Mouse (Mus musculus): Measurements from ENCODE around the gene Chl1. TPM values are rescaled to one million over a fixed set of nuclear protein-coding genes. Genes with fewer than 3 reads are reported as not detected.

The Chl1 gene
- polyA plus RNA-seq, 1 experiment, result 51.9 TPM

DNA sequence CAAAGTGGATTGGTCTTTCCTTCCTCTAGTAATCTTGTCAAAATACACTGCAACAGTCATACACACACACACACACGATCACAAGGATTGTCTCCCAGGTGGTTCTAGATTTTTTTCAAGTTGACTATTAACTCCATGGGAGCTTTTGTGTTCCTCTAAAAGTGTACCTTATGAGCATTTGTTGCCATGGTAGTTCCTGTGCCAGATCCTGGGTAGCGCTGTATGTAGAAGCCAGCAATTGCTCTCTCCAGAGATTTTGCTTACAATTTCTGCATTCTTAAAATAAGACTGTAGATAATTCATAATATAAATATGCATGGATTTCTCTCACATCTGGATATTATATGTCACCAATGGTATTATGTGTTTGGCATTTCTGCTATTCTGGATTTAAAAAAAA lies 9.2 kb downstream of the Chl1 start:
- peak in 1 of 2 experiments; percentile 64 for DNase-seq
- no peak overlapping the region for H3K27ac ChIP-seq (ENCODE audit: insufficient read depth, low read length)
- peaks cover 2% of the 10 kb centered on the region; the same call in 1 of the 2 replicates for H3K4me1 ChIP-seq (ENCODE audit: control insufficient read depth, insufficient read depth, low read length)
- no peak for TF ChIP-seq CTCF (IDR thresholded peaks at IDR 0.05; ENCODE audit: borderline replicate concordance, insufficient read depth, low read depth, low read length)
- no peak for TF ChIP-seq POLR2A (IDR thresholded peaks at IDR 0.05; ENCODE audit: borderline replicate concordance, insufficient read depth, low read length)
- 19% methylated on average over 2 of the region's 2 CpGs for WGBS
- H3K4me3 ChIP-seq (replicated peaks; ENCODE audit: insufficient read depth, low read depth, low read length), result no peak overlapping the region
- no peaks in the 10 kb centered on the region for H3K27me3 ChIP-seq (ENCODE audit: control insufficient read depth, insufficient read depth, low read length)

DNA sequence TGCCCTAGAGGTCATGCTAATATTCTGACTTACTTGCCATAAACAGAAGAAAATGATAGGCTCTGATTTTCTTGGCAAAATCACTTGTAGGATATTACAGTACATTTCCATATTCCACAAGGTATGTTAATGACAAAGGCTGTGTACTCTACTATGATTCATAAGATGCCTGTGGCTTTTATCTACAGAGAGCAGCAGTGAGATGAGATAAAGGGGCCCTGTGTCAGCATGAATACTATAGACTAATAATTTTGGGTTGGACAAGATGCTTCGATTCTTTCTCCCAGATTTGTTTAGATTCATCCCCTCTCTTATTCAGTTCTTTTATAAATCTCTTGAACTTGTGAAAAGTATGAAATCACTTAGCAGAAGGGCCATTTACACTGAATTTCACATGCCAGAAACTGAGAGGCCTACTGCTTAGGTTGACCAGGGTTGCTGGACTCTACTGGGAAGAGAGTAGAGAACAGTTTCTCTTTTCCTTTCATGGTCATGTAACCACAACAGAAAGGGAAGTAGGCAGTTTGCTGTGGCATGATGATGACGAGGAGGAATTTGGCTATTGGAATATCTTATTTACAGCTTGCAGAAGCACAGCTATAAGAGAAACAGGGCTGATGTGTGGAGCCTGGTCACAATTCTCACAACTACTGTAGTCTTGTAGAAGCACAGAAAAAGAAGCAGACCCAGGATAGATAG lies 15.1 kb downstream of the Chl1 start:
- Histone ChIP-seq H3K4me1 (ENCODE audit: control insufficient read depth, insufficient read depth, low read length) (peaks cover 2% of the 10 kb centered on the region; the same call in 1 of the 2 replicates), H3K27me3 (ENCODE audit: control insufficient read depth, insufficient read depth, low read length) (no peaks in the 10 kb centered on the region), H3K27ac (ENCODE audit: insufficient read depth, low read length) (no peak overlapping the region), H3K4me3 (replicated peaks; ENCODE audit: insufficient read depth, low read depth, low read length) (no peak overlapping the region)
- no peak for DNase-seq
- WGBS, result 68% methylated on average over 2 of the region's 2 CpGs
- TF ChIP-seq POLR2A (IDR thresholded peaks at IDR 0.05; ENCODE audit: borderline replicate concordance, insufficient read depth, low read length) (no peak), CTCF (IDR thresholded peaks at IDR 0.05; ENCODE audit: borderline replicate concordance, insufficient read depth, low read depth, low read length) (no peak)

DNA sequence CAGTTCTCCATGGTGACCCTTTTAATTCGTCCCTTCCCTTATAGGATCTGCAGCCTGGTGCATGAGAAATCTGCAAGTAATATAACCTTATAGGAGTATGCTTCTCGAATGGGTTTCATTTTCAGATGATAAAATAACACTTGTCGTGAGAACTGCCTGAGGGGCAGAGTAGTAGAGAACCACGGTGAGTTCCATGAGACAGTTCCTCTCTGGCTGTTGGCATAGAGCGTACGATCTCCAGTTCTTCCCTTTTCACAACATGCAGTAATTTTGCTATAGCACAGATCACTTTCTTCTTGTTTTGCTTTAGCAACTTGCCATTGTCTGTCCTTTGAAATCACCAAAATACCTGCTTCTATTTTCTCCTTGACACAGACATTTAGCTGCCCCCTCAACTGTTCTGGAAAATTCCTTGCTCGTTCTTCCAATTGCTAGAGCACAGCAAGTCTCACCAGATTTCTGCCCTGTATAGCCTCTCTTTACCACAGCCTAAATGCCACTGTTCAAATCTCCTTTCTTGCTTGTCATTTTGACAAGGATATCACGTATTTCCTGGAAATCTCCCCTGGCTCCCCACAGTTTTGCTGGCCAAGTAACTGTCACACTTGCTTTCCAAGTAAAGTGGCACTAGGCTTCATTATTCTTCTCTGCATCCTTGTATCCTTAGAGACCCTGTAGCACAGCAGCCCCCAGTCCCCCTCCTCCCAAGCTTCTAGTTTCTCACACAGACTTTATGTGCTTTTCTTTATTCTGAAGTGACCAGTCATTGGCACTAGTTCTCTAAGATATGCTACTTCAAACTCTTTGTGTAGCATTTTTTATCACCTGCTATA lies 16.8 kb downstream of the Chl1 start:
- H3K4me1 ChIP-seq (ENCODE audit: control insufficient read depth, insufficient read depth, low read length), result peaks cover 2% of the 10 kb centered on the region; the same call in 1 of the 2 replicates
- no peak for DNase-seq
- no peaks in the 10 kb centered on the region for H3K27me3 ChIP-seq (ENCODE audit: control insufficient read depth, insufficient read depth, low read length)
- H3K27ac ChIP-seq (ENCODE audit: insufficient read depth, low read length), result no peak overlapping the region
- TF ChIP-seq POLR2A (IDR thresholded peaks at IDR 0.05; ENCODE audit: borderline replicate concordance, insufficient read depth, low read length) (no peak), CTCF (IDR thresholded peaks at IDR 0.05; ENCODE audit: borderline replicate concordance, insufficient read depth, low read depth, low read length) (no peak)
- H3K4me3 ChIP-seq (replicated peaks; ENCODE audit: insufficient read depth, low read depth, low read length), result no peak overlapping the region
- 57% methylated on average over 8 of the region's 8 CpGs for WGBS

DNA sequence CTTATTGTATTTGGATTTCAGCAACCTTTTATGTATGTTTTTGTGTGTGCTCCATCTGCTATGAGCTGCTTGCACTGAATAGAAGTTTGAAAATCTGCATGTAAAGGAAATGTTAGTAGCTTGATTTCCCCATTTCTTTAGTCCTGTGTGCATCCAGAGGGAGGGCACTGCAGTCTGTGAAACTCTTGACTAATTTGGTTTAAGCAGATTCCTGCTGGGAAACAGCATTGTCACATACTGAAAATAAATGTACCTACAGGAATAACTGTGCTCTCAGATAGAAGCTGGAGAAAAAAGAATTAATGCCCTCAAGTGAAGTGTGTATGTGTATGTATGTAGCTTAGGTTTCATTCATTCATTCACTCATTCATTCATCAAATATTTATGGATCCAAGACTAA lies 22.7 kb downstream of the Chl1 start:
- no peak overlapping the region for H3K4me3 ChIP-seq (replicated peaks; ENCODE audit: insufficient read depth, low read depth, low read length)
- peaks cover 5% of the 10 kb centered on the region; the same call in 1 of the 2 replicates for H3K4me1 ChIP-seq (ENCODE audit: control insufficient read depth, insufficient read depth, low read length)
- H3K27me3 ChIP-seq (ENCODE audit: control insufficient read depth, insufficient read depth, low read length), result no peaks in the 10 kb centered on the region
- TF ChIP-seq POLR2A (IDR thresholded peaks at IDR 0.05; ENCODE audit: borderline replicate concordance, insufficient read depth, low read length), result no peak
- TF ChIP-seq CTCF (IDR thresholded peaks at IDR 0.05; ENCODE audit: borderline replicate concordance, insufficient read depth, low read depth, low read length), result no peak
- DNase-seq, result peak in 1 of 2 experiments; percentile 39
- no peak overlapping the region for H3K27ac ChIP-seq (ENCODE audit: insufficient read depth, low read length)

DNA sequence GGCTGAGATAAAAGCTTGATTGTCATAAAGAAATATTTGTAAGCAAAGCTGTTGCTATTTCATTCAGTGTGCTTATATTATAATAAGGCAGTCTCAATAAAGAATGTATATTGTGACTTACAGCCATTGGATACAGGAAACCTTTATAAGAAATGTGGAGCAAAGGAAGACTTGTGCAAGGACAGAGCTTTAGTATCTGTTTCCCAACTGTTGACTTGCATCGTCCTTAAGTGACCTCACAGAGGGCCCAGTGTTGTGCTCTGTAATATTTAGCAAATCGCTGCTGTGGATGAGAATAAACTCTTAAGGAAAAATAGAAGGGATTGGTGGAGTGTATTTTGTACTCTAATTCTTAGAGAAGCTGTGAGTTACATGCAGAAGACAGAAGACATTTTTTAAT lies 23.6 kb downstream of the Chl1 start:
- no peak for DNase-seq
- no peak for TF ChIP-seq CTCF (IDR thresholded peaks at IDR 0.05; ENCODE audit: borderline replicate concordance, insufficient read depth, low read depth, low read length)
- no peak for TF ChIP-seq POLR2A (IDR thresholded peaks at IDR 0.05; ENCODE audit: borderline replicate concordance, insufficient read depth, low read length)
- no peak overlapping the region for H3K4me3 ChIP-seq (replicated peaks; ENCODE audit: insufficient read depth, low read depth, low read length)
- H3K4me1 ChIP-seq (ENCODE audit: control insufficient read depth, insufficient read depth, low read length), result peaks cover 7% of the 10 kb centered on the region; the same call in 1 of the 2 replicates
- H3K27me3 ChIP-seq (ENCODE audit: control insufficient read depth, insufficient read depth, low read length), result no peaks in the 10 kb centered on the region
- no peak overlapping the region for H3K27ac ChIP-seq (ENCODE audit: insufficient read depth, low read length)
- 63% methylated on average over 2 of the region's 2 CpGs for WGBS

DNA sequence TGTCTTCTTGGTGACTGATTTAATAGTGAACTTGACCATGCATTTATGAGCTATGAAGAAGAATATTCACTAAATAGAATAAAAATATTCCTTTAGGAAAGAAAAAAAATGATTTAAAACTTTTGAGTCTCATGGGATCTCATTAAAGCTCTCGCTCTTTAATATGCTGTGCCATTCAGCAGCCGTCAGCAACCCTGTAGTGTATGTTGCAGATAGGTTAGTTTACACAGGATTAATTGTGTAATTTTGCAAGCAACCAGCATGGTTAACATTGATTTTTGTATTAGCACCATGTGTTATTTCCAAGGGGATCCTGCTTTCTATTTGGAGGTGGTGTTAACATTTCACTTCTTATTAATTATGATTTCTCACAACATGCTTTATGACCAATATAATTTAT lies 32.2 kb downstream of the Chl1 start:
- Histone ChIP-seq H3K27ac (ENCODE audit: insufficient read depth, low read length) (no peak overlapping the region), H3K4me3 (replicated peaks; ENCODE audit: insufficient read depth, low read depth, low read length) (no peak overlapping the region), H3K27me3 (ENCODE audit: control insufficient read depth, insufficient read depth, low read length) (no peaks in the 10 kb centered on the region), H3K4me1 (ENCODE audit: control insufficient read depth, insufficient read depth, low read length) (peaks cover 6% of the 10 kb centered on the region; the same call in 1 of the 2 replicates)
- WGBS, result 93% methylated on average over 2 of the region's 2 CpGs
- TF ChIP-seq CTCF (IDR thresholded peaks at IDR 0.05; ENCODE audit: borderline replicate concordance, insufficient read depth, low read depth, low read length) (no peak), POLR2A (IDR thresholded peaks at IDR 0.05; ENCODE audit: borderline replicate concordance, insufficient read depth, low read length) (no peak)
- no peak for DNase-seq

DNA sequence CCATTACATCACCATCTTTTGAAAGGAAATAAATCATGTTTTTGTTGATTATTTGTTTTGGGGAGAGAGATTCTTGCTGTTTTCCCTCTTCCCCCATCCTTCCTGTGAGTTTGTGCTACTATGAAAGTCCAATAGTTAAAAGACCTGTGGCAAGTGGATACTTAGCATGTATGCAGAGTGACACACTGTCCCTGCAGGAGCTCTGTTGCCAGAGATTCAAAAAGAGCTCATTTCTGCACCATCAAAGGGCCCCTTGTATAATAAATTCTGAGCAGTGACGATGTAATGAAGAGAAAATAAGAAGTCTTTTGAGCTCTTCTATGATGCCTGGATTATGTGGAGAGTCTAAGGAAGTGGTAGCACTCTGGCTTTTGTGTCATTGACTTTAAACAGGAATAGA lies 33.4 kb downstream of the Chl1 start:
- no peak for TF ChIP-seq CTCF (IDR thresholded peaks at IDR 0.05; ENCODE audit: borderline replicate concordance, insufficient read depth, low read depth, low read length)
- no peak for TF ChIP-seq POLR2A (IDR thresholded peaks at IDR 0.05; ENCODE audit: borderline replicate concordance, insufficient read depth, low read length)
- WGBS, result 58% methylated on average over 1 of the region's 1 CpGs
- no peak for DNase-seq

More for the DNA sequence above, 33.4 kb downstream of the Chl1 start:
- Histone ChIP-seq H3K4me3 (replicated peaks; ENCODE audit: insufficient read depth, low read depth, low read length) (no peak overlapping the region), H3K4me1 (ENCODE audit: control insufficient read depth, insufficient read depth, low read length) (peaks cover 3% of the 10 kb centered on the region; the same call in 1 of the 2 replicates), H3K27me3 (ENCODE audit: control insufficient read depth, insufficient read depth, low read length) (no peaks in the 10 kb centered on the region), H3K27ac (ENCODE audit: insufficient read depth, low read length) (no peak overlapping the region)

Data from cerebellum, adult 2 months (tissue).